Mouse (Mus musculus) embryo, embryonic 9.5 days (tissue): ENCODE measurements at regions not wholly inside any gene's neighbourhood (a gene's known extent, or its start where the extent isn't known, plus 50 kb on each side); places are given as distances from the start of the nearest gene placed in this dataset.

ENCODE experiments used
- DNase-seq: peaks from one replicate; pipeline ENCODE4 v3.0.0-alpha.2; 2017; ENCODE audit errors: extremely low spot score

DNA sequence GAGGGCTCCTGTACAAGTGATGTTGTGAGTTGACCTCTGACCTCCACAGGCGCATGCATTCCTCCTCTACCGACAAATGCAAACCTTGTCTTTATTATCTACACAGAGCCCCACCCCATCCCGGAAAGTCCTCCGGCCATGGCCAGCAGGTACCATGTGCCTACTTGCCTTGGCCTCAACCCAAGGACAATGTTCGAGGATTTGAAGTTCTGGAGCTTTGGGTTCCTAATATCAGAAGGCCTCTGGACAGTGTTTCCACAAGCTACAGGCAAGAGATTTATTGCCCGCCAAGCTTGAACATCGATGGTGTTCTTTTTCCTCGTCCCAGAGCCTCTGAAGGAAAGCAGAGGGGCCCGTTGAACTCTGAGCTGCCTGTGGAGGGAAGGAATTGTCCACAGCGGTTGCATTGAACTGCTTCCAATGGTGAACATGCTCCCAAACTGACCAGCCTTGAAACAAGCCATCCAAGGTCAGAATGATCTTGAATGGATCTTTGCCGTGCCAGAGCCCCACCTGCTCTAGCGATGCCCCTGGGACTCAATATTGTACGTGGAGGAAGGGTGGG, 335.9 kb upstream of the Zmiz1 start:
- no peak for DNase-seq

- DNase-seq = no peak
Measured at GRCm38 (mm10) chr14:25123541-25124337, 335.2 kb upstream of the Zmiz1 start.

- no peak for DNase-seq
Measured at GRCm38 (mm10) chr14:25126544-25126943, 332.4 kb upstream of the Zmiz1 start.

DNA sequence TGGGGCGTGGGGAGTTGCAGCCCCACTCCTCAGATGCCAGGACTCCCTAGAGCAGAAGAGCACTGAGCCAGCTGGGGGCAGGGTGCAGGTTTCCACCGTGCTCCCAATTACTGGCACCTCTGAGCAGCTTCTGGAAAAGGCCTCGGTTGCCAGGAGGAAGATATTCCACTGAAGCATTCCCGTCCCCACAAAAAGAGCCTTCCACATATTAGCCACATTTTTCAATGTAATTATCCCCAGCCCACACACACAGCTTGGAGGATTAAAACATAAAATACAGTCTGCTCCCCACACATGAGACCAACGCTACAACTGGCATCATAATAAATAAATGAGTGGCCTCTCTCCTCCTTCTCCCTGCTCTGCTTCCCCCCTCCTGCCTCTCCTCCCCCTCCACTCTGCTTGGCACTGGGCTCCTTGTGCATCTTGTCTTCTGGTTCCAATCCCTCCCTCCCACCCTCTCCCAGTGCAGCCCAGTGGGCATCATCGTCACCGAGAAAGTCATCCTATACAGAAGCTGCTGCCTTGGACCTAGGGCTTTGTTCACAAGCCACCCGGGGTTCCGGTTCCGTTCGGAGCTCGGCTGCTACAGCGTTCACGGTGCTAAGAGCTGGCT, 331.3 kb upstream of the Zmiz1 start:
- no peak for DNase-seq

- DNase-seq = no peak
Measured at GRCm38 (mm10) chr14:25128160-25128547, 330.8 kb upstream of the Zmiz1 start.

DNA sequence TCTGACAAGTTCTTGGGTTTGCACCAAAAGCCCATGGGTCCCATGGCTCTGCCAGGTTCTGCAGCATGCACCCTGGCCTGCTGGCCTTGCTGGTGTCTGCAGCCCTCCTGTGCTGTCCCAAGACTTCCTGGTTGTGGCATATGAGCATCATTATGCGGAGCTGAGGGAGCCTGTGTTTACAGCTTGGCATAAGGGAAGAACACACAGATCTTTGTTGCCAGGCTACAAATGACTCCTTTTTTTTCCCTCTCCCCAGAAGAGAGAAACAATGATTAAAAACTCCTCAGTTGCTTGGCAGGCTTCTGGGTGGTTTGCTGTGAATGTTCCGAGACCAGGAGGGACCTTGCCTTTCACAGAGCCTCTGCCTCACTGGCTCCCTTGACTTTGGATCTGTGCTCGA, 323.6 kb upstream of the Zmiz1 start:
- no peak for DNase-seq

GRCm38 (mm10) chr14:25137312-25137711, 321.7 kb upstream of the Zmiz1 start:
- DNase-seq = no peak

DNA sequence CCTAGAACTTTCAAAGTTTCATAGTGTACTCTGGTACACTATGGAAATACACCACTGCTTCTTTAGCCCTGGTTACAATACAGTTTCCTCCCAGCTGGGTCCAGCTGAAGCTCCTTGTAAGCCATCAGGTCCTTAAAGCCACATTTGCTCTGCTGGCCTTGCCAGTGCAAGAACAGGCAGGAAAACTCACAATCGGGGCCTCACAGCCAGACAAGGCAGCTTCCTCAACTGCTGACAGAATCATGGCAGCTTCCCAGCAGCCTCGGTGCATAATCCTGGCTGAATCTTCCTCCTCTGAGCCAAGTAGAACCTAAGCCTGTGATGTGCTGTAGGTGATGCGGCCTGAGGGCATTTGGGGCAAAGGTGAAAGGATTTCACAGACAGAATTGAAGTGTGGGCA, 320.5 kb upstream of the Zmiz1 start:
- DNase-seq = no peak

DNA sequence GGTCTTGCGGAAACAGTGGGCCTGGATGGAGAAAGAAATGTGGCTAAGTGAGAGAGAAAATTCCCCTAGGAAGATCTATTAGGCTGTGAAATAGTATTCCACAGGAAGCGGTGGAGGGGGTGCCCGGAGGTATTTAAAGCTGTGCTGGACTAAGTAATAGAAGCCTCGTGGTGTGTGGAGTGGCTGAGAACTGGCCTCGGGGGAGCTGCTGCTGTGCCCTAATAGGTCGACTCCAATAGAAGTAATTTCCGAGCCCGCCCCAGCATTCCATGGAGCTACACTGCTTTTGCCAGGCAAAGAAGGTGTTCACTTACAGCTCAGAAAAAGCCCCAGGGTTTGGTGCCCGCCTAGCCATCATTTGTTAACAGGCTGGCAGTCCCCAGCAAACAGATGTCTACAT, 317.1 kb upstream of the Zmiz1 start:
- DNase-seq = peak; percentile 34

DNA sequence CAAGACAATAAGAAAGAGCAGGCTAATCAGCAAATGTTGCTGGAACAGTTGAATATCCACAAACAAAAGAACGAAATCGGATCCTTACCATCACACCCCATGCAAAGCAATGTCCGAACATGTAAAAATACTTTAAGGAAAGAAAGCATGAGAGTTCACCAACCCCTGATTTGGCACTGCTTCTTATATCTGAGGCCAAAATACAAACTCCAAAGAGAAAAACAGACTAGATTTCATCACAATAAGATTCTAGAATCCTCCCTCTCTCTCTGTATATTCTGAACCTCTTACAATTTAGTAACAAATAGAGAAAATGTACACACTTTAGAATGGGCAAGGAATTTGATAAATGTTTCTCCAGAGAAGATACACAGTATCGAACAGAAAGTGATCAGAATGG, 315.9 kb upstream of the Zmiz1 start:
- DNase-seq = no peak

- DNase-seq = no peak
Measured at GRCm38 (mm10) chr14:25147731-25148130, 311.3 kb upstream of the Zmiz1 start.

DNA sequence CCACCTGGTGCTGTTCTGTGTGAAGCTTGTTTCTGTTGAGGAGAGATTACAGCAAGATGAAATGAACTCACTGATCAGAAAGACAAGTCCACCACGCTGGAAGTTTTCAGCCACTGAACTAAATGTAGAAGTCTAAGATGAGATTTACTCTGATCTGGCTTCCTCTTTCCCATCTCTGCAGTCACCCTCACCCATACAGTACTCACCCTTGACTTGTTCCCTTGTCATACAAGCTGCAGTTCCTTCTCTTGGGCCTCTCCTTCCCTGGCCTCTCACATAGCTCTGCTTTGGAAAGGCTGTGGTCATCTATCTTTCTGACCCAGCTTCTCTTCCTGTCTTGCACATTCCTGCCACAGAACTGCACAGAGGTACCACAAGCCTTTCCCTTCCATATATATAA, 308.0 kb upstream of the Zmiz1 start:
- DNase-seq = no peak

- DNase-seq = no peak
Measured at GRCm38 (mm10) chr14:25151485-25151884, 307.5 kb upstream of the Zmiz1 start.

DNA sequence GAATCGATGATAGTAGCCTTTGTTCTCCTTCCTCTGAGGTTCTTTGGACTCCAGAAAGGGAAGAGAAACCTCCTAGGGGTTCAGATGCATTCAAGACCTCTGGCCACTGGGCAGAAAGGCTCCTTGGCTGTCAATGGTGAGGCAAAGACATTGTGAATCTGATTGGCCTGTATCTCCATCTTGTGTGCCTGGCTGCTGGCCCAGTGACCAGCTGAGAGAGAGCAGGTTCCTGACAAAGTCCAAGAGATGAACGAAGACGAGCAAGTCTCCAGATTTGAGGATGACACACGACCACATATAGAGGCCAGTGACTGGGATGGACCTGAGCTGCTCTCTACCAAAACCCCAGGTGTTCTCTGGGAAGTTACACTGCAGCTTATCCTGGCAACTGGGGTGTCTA, 305.4 kb upstream of the Zmiz1 start:
- no peak for DNase-seq

- DNase-seq = no peak
Measured at GRCm38 (mm10) chr14:25154180-25154579, 304.8 kb upstream of the Zmiz1 start.

- DNase-seq = no peak
Measured at GRCm38 (mm10) chr14:25155008-25155783, 303.8 kb upstream of the Zmiz1 start.

- DNase-seq = no peak
Measured at GRCm38 (mm10) chr14:25156171-25156570, 302.8 kb upstream of the Zmiz1 start.

DNA sequence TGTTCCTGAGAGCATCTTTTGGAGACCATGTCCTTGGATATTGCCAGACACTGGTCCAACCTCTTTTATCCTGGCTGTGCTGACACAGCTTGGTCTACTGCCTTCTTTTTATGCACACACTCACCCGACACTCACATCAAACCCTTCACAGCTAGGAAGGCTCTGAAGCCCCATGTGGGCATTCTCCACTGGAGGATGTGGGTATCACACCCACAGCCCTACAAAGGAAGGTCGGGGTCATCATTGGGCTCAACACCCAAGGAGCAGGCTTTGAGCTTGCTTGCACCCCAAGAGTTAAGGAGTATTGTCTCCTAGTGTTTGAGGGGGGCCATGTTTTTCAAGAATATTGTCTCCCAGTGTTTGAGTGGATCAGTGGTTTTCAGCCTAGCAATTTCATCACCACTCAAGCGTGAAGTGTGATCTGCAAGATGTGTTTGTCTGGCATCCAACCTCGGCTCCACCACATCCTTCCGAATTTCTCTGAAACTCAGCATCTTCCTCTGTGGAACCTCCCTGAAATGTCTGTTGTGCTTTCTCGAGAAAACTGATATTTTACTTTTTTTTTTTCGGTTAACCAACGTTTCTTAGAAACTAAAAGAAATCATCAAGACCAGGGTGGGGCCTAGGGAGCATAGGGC, 297.2 kb upstream of the Zmiz1 start:
- DNase-seq = no peak

- DNase-seq = no peak
Measured at GRCm38 (mm10) chr14:25166217-25166616, 292.8 kb upstream of the Zmiz1 start.

DNA sequence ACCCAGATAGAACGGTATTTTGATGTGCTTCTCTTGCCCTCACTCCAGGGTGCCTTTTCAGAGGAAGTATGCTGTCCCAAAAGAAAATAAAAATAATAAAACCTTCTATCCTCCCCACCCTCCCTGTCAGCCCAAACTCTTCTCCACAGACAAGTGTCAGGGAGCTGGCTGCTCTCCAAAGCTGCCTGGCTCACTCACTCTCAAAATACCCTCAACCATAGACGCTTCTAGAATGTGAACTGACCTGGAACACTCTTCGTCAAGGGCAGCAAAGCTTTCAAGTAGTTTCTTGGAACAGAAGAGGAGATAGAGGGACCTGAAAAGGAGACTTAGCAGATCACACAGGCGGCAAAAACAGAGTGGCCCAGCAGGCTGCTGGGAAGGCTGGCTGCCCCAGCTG, 291.4 kb upstream of the Zmiz1 start:
- no peak for DNase-seq

DNA sequence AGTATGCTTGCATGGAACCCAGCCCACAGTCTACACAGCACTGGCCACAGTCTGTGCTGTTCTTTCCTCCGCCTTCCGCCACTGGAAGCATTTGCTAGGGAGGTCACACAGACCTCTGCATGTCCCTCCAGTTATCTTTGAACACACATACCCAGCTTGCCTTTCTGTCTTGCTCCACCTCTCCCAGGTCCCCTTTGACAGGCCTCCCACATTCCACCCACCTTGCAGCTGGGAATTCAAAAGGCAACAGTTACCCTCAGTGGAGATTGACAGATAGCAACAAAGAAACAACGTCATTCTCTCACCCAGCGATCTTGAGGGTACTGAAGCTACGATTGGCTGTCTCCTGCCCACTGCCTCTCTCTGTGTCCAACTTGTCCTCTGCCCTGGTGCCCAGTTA, 290.7 kb upstream of the Zmiz1 start:
- DNase-seq = no peak

DNA sequence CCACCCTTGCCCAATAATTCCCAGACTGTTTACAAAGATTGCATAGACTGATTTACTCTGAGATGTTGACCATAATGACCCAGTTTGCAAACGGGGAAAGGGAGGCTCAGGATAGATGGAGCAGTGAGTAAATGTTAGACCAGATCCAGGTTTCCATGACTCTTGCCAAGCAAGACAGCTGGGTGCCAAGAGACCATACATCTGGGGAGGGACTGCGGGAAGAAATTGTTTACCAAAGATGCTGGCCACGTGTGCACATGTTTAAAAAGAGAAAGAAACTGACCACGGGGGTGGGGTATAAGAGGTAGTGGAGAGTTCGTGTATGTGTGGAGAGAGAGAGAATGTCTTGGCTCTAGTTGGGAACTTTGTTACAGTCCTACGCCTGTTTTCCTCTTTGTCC, 285.7 kb upstream of the Zmiz1 start:
- no peak for DNase-seq
